In genomic region chr3:149261764-149262163, GRCm38 (mm10) we compare ENCODE assay signal across 28 mouse cellular contexts.
DNase-seq lines count a peak whose midpoint lies in the region; ATAC-seq and TF ChIP-seq lines count a peak whose summit lies in the region.
"Had no signal": no experiment of that assay in that cellular context is flagged by ENCODE, and none has a peak within 500 bp of the region (broad histone marks: within the 10 kb centered on the region; RNA-seq: fewer than 3 reads in every experiment).

No protein-coding gene starts in this region.

- no peaks in the 10 kb centered on the region for H3K9me3 ChIP-seq in lung, postnatal 0 days (ENCODE audit: low read length)
- no peaks in the 10 kb centered on the region for H3K9me3 ChIP-seq in midbrain, embryonic 16.5 days (replicated peaks; ENCODE audit: control insufficient read depth, low read length, poor library complexity, severe bottlenecking)
- H3K9me3 ChIP-seq: embryonic facial prominence, embryonic 13.5 days; hindbrain, embryonic 13.5 days; midbrain, embryonic 10.5 days; midbrain, embryonic 15.5 days had no signal

- no peak for TF ChIP-seq EP300 in lung, postnatal 0 days (IDR thresholded peaks at IDR 0.05)

- H3K4me3 ChIP-seq in lung, postnatal 0 days (ENCODE audit: low read depth, low read length) = no peak overlapping the region
- H3K4me3 ChIP-seq in macrophage (ENCODE audit: inconsistent target) = no peak overlapping the region
- no peak overlapping the region for H3K4me3 ChIP-seq in midbrain, embryonic 16.5 days (ENCODE audit: low read depth, low read length)
- H3K4me3 ChIP-seq: embryonic facial prominence, embryonic 13.5 days; erythroblast, embryonic 14.5 days; gastrocnemius, adult 2 months; hindbrain, embryonic 13.5 days; midbrain, embryonic 10.5 days; midbrain, embryonic 15.5 days had no signal

- no peak overlapping the region for H3K9ac ChIP-seq in lung, postnatal 0 days (replicated peaks; ENCODE audit: low read depth)
- H3K9ac ChIP-seq in midbrain, embryonic 16.5 days (ENCODE audit: low read depth, low read length) = no peak overlapping the region
- H3K9ac ChIP-seq: embryonic facial prominence, embryonic 13.5 days; hindbrain, embryonic 13.5 days; liver, embryonic 14.5 days; lung, embryonic 14.5 days; midbrain, embryonic 15.5 days had no signal

- no peaks in the 10 kb centered on the region for H3K27me3 ChIP-seq in lung, postnatal 0 days (replicated peaks; ENCODE audit: insufficient read depth, low read length)
- H3K27me3 ChIP-seq in midbrain, embryonic 16.5 days (ENCODE audit: control insufficient read depth, insufficient read depth, low read depth, low read length) = no peaks in the 10 kb centered on the region
- H3K27me3 ChIP-seq: embryonic facial prominence, embryonic 13.5 days; midbrain, embryonic 15.5 days had no signal

- H3K4me2 ChIP-seq in lung, postnatal 0 days (replicated peaks; ENCODE audit: low read depth, low read length) = no peak overlapping the region
- no peak overlapping the region for H3K4me2 ChIP-seq in midbrain, embryonic 16.5 days (ENCODE audit: low read length)
- H3K4me2 ChIP-seq: embryonic facial prominence, embryonic 13.5 days; heart, embryonic 11.5 days; hindbrain, embryonic 13.5 days; lung, embryonic 14.5 days; midbrain, embryonic 15.5 days had no signal

- H3K36me3 ChIP-seq in lung, postnatal 0 days (ENCODE audit: insufficient read depth, low read length) = no peaks in the 10 kb centered on the region
- H3K36me3 ChIP-seq in macrophage (ENCODE audit: inconsistent target) = no peaks in the 10 kb centered on the region
- H3K36me3 ChIP-seq in midbrain, embryonic 16.5 days (ENCODE audit: control insufficient read depth, insufficient read depth, low read length) = no peaks in the 10 kb centered on the region
- H3K36me3 ChIP-seq: embryonic facial prominence, embryonic 13.5 days; hindbrain, embryonic 13.5 days; midbrain, embryonic 10.5 days; midbrain, embryonic 15.5 days had no signal

- peak; percentile 59 for DNase-seq in heart, adult 11 months
- no peak for DNase-seq in heart, postnatal 4 days
- DNase-seq in lung, postnatal 0 days (ENCODE audit: low spot score) = no peak
- DNase-seq in lung, postnatal 36 days = no peak
- no peak for DNase-seq in left cerebral cortex, postnatal 36 days (ENCODE audit: low spot score in 2 of 2)
- DNase-seq: adrenal gland, adult 8-10 months; cerebellum, adult 9-10 months; gastrocnemius, adult 2 months; heart, postnatal 10 days; kidney, postnatal 14 days; layer of hippocampus, adult 9-11 months; liver; lung, postnatal 4 days; right cerebral cortex, postnatal 25 days; thymus, postnatal 14 days had no signal

- 94% methylated on average over 6 of the region's 6 CpGs for WGBS in lung, postnatal 0 days
- 69% methylated on average over 6 of the region's 6 CpGs for WGBS in macrophage (ENCODE audit: missing documents)
- WGBS in midbrain, embryonic 16.5 days = 98% methylated on average over 6 of the region's 6 CpGs

- TF ChIP-seq CTCF in lung, postnatal 0 days (IDR thresholded peaks at IDR 0.05) = no peak

- H3K79me2 ChIP-seq in macrophage (ENCODE audit: inconsistent target) = no peaks in the 10 kb centered on the region

- ATAC-seq in lung, postnatal 0 days = no peak
- no peak for ATAC-seq in activated CD4-positive, CD25-positive, alpha-beta regulatory T cell, adult 4 months
- ATAC-seq in midbrain, embryonic 16.5 days = no peak
- ATAC-seq: forebrain, embryonic 16.5 days; intestine, embryonic 16.5 days; midbrain, embryonic 15.5 days had no signal

- intact Hi-C loops in left cerebral cortex, postnatal 36 days (cut with DNase I) = no loop called here

- no peaks in the 10 kb centered on the region for H3K4me1 ChIP-seq in lung, postnatal 0 days (ENCODE audit: insufficient read depth, low read depth, low read length)
- H3K4me1 ChIP-seq in midbrain, embryonic 16.5 days (ENCODE audit: control insufficient read depth, insufficient read depth, low read length) = no peaks in the 10 kb centered on the region

- H3K27ac ChIP-seq in lung, postnatal 0 days (ENCODE audit: low read length) = peak overlapping the region; percentile 11
- peak overlapping the region; percentile 42 for H3K27ac ChIP-seq in macrophage
- H3K27ac ChIP-seq in midbrain, embryonic 16.5 days (ENCODE audit: low read length) = no peak overlapping the region
- H3K27ac ChIP-seq: embryonic facial prominence, embryonic 13.5 days; gastrocnemius, adult 2 months; hindbrain, embryonic 13.5 days; liver, embryonic 14.5 days; midbrain, embryonic 10.5 days; midbrain, embryonic 15.5 days had no signal
